Mouse (Mus musculus) myocyte (in vitro differentiated cells): ENCODE measurements around the gene Meis2.
A peak's percentile ranks its signal among the peaks of the same experiment; 100 is the strongest.

Source experiments
- CEBPB ChIP-seq: IDR thresholded peaks from 2 replicates; pipeline ENCODE4 v1.6.1; 2011; ENCODE audit warnings: mild to moderate bottlenecking, moderate library complexity; ENCODE audit not compliant: poor library complexity, insufficient read depth, severe bottlenecking
- E2F4 ChIP-seq: IDR thresholded peaks from one replicate; pipeline ENCODE4 v1.6.1; 2011; ENCODE audit warnings: mild to moderate bottlenecking, control low read depth, moderate library complexity; ENCODE audit not compliant: insufficient read depth
- MAX ChIP-seq: IDR thresholded peaks from one replicate; pipeline ENCODE4 v1.6.1; 2011; ENCODE audit warnings: low read depth, mild to moderate bottlenecking, control low read depth
- MYOD1 ChIP-seq, 3 experiments: IDR thresholded peaks; one replicate each; pipeline ENCODE4 v1.6.1; 2011; ENCODE audit warnings: control low read depth in 2 of 3, low read depth in 2 of 3, mild to moderate bottlenecking in 2 of 3, moderate library complexity in 1 of 3; ENCODE audit not compliant: insufficient read length in 2 of 3, control insufficient read depth in 1 of 3
- MYOG ChIP-seq, 3 experiments: IDR thresholded peaks; one replicate each; pipeline ENCODE4 v1.6.1; 2011; ENCODE audit warnings: control low read depth in 2 of 3, low read depth in 2 of 3, mild to moderate bottlenecking in 2 of 3; ENCODE audit not compliant: insufficient read length in 2 of 3, control insufficient read depth in 1 of 3, insufficient read depth in 1 of 3
- POLR2A ChIP-seq: IDR thresholded peaks from one replicate; pipeline ENCODE4 v1.6.1; 2011; ENCODE audit warnings: low read depth, mild to moderate bottlenecking, control low read depth, moderate library complexity; ENCODE audit not compliant: insufficient read length
- POLR2AphosphoS2 ChIP-seq: IDR thresholded peaks from one replicate; pipeline ENCODE4 v1.6.1; 2011; ENCODE audit warnings: low read depth, control low read depth; ENCODE audit not compliant: insufficient read length
- REST ChIP-seq: IDR thresholded peaks from one replicate; pipeline ENCODE4 v1.6.1; 2011; ENCODE audit warnings: mild to moderate bottlenecking, control low read depth, moderate library complexity; ENCODE audit not compliant: insufficient read depth, insufficient read length
- SRF ChIP-seq: IDR thresholded peaks from one replicate; pipeline ENCODE4 v1.6.1; 2011; ENCODE audit warnings: low read depth; ENCODE audit not compliant: control insufficient read depth, insufficient read length
- TCF12 ChIP-seq: IDR thresholded peaks from one replicate; pipeline ENCODE4 v1.6.1; 2011; ENCODE audit warnings: mild to moderate bottlenecking, control low read depth; ENCODE audit not compliant: poor library complexity, insufficient read depth, severe bottlenecking
- USF1 ChIP-seq: IDR thresholded peaks from one replicate; pipeline ENCODE4 v1.6.1; 2011; ENCODE audit warnings: low read depth, mild to moderate bottlenecking, control low read depth, moderate library complexity

DNA sequence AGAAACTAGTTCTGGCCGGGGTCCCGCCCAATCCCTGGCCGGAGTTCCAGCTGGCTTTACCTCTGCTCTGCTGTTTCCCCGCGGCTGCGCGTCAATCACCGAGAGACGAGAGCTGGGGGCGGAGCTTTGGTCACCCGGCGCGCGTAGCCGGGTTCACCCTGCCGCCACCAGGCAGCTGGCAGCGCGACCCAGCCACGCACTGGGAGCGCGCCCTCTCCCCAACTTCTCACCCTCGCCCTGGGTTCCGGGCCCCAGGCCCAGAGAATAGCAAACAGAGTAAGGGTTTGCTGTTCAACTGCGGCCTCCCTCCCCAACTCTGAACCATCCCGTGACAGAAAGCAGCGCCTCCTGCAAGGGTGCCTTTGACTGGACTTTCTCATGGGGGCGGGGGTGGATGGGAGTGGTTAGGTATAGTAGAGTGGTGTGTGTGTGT, 1.4 kb upstream of the Meis2 start:
- peak; percentile 76 for TF ChIP-seq POLR2A
- TF ChIP-seq MYOD1 (IDR thresholded peaks at IDR 0.05; ENCODE audit: control insufficient read depth in 1 of 3, insufficient read length in 2 of 3, low read depth in 2 of 3): peak in 2 of 3 experiments; percentile 41 to 76
- TF ChIP-seq CEBPB: no peak
- no peak for TF ChIP-seq MAX
- no peak for TF ChIP-seq USF1
- TF ChIP-seq MYOG (IDR thresholded peaks at IDR 0.05; ENCODE audit: control insufficient read depth in 1 of 3, insufficient read depth in 1 of 3, insufficient read length in 2 of 3, low read depth in 2 of 3): peak in 2 of 3 experiments; percentile 67 to 75
- no peak for TF ChIP-seq TCF12
- no peak for TF ChIP-seq E2F4
- TF ChIP-seq REST: no peak
- TF ChIP-seq POLR2AphosphoS2: peak; percentile 68
- TF ChIP-seq SRF: no peak
